Mouse (Mus musculus) adrenal gland, postnatal 36 days (tissue): ENCODE results near the gene Chd3. TPM values are rescaled to one million over a fixed set of nuclear protein-coding genes. Genes with fewer than 3 reads are reported as not detected.
"Not testable (repeated sequence)": the region's sequence is repeated elsewhere in the genome, so short reads cannot be mapped to it uniquely, and the experiment has no call there.

Experiments
- DNase-seq, 2 experiments: peaks; one replicate each; pipeline ENCODE4 v3.0.0; 2021; ENCODE audit warnings: mixed read lengths in 1 of 2
- total RNA-seq, 2 experiments: library from RNA; stranded (reverse); gene quantifications; 2 replicates each; pipeline ENCODE4 v1.2.3; 2021

The Chd3 gene
- total RNA-seq, 2 experiments from 2014 or later: 78.6 to 119 TPM

DNA sequence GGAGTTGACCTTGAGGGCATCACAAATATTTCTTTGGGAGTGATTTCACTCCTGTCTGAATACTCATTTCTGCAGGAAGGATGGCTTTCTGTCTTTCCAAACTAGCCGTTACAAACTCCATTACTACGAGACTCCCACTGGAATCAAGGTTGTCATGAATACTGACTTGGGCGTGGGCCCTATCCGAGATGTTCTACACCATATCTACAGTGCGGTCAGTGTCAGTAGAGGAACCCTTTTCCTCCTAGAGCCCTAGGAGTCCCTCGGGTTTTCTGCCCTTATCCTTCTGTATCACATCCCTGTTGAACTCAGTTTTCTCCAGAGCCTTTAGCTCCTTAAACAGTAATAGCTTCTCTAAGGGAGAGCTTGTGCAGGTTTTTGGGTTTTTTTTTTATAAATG lies 44.5 kb downstream of the Chd3 start:
- no peak for DNase-seq

DNA sequence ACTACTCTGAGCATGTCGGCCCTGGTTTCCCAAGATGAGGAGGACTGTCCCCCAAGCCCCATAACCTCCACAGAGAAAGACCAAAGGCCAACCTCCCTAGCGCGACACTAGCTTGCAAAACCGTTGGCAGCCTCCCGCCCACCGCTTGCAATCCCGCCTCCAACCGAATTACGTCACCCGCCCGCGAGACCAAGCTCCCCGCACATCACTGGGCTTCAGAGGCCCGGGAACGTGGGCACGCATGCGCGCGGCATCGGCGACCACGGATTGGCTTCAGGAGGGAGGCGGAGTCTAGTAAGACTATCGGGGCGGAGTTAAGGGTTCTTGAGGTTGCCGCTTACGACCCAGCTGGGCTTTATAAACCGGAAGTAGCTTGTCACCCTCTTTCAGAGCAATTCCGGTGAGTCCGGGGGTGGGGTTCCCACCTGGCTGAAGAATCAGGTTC lies 45.5 kb downstream of the Chd3 start, which contains the start of the genes Cntrob and Trappc1:
Gene Cntrob, minus strand, starts transcription at position 109 of the 445 bp plus-strand sequence.
Gene Trappc1, plus strand, starts transcription at position 314 of the 445 bp plus-strand sequence.
- DNase-seq: peak; percentile 99 to 100

DNA sequence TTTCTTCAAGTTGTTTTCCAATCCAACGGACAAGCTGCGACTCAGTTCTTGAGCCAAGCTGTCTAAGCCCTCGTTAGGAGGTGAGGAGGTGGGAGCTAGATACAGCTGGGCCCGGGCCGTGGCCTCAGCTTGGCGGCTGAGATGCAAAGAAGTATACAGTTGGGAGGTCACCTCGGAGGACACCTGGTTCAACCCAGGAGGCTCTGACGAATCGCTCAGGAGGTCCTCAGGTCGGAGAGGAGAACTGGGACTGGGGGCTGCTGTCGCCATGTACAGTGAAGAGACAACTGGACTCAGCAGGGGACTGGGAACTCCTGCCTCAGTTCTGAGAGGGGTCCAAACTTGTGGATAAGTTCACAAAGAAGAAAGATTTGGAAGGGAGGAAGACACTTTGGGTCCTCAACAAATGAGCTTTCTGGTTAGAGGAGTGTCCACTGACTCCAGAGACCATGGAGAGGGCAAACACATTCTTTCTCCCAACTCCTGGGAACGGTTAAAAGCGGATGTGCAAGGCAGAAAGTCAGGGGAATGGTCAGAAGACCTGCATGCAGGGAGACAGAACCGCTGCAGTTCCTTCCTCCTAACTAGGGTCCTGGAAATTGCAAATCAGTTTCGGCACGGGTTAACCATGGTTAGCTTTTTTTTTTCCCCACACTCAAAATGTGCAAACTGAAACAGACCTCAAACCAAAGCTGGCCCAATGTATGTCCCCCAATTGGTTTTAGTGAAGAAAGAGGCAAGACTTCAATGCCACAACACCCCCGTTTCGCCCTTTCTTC lies 46.3 kb downstream of the Chd3 start:
- no peak for DNase-seq

DNA sequence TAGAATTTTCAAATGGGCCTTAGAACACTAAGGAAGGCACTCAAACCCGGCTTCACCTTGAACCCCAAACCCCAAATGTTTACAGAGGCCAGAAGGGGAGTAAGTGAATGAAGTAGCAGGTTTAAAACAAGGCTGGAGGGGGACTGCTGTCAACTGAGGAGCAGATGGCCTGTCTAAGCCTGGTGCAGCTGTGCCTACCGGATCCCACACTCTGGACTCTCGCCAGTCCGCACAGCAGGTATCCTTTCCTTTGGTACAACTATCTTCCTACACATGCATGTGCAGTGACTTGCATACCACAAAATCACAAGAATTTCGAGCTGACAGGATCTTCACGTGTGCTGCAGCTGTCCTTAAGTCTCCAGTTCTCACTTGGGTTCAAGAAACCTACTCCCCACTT lies 47.2 kb downstream of the Chd3 start:
- DNase-seq: no peak

DNA sequence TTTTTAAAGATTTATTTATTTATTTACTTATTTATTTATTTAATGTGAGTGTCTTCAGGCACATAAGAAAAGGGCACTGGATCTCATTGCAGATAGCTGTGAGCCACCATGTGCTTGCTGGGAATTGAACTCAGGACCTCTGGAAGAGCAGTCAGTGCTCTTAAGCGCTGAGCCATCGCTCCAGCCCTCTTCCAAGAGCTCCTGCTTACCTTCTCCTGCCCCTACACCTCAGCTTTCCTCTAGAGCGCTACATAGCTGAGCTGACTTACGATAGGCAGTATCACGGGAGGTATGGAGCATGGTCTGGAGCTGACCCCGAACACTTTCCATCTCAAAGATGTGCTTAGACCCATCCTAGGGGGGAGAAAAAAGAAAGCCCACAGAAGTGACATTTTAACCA lies 47.6 kb downstream of the Chd3 start:
- no peak for DNase-seq

DNA sequence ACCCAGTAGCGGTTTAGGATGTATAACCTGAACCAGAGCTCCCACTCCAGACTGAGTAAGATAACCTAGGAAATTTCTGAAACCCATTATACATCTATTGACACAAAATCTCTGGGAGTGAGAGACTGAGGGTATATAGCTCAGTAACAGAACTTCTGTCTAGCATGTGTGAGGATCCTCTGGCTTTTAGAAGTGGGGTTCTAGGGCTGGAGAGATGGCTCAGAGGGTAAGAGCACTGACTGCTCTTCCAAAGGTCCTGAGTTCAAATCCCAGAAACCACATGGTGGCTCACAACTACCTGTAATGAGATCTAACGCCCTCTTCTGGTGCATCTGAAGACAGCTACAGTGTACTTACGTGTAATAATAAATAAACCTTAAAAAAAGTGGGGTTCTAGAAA lies 51.2 kb downstream of the Chd3 start:
- not testable (repeated sequence) for DNase-seq

DNA sequence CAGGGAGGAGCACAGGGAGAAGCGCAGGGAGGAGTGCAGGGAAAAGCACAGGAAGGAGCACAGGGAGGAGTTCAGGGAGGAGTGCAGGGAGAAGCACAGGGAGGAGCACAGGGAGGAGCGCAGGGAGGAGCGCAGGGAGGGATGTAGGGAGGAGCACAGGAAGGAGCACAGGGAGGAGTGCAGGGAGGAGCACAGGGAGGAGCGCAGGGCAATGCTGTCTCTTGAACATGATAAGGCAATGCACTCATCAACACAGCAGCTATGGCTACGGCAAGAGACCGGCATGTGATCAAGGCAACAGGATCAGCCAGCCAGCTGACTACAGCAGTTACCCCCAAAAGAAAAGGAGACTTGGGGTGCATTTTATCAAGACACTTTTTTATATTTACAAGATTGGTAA lies 52.8 kb downstream of the Chd3 start:
- DNase-seq: no peak

DNA sequence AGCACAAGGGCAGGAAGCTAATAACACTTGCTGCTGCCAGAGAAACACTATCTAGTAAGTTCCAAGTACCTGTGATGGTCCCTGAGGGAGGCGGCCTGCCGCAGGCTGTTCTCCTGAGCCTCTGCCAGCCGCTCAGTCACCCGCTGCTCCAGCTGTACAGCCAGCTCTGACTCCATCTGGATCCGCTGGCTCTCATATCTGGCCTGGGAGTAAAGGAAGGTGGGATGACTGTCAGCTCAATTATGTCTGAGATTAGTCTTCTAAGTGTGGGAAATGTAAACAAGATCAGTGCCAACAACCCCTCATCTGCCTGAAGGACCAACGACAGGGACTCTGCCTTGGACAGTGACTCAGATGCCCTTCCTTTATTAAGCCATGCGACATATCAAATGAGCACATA lies 57.9 kb downstream of the Chd3 start:
- peak in 1 of 2 experiments; percentile 22 for DNase-seq

DNA sequence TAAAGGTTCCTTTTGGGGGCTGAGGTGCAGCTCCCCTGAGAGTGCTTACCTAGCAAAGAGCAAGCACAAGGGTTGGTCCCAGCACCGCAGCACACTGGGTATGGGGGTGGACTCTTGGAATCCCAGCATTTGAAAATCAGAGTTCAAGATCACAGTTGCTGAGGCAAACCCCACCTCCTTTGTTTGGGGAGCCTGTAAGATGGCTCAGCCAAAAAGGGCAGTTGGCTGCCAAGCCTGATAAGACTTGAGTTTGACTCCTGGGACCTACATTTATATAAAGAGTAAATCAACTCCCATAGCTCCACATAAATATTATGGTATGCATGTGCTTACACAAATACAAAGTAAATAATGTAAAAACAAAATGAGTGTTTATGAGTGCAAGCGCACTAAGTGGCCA lies 63.2 kb downstream of the Chd3 start:
- no peak for DNase-seq

DNA sequence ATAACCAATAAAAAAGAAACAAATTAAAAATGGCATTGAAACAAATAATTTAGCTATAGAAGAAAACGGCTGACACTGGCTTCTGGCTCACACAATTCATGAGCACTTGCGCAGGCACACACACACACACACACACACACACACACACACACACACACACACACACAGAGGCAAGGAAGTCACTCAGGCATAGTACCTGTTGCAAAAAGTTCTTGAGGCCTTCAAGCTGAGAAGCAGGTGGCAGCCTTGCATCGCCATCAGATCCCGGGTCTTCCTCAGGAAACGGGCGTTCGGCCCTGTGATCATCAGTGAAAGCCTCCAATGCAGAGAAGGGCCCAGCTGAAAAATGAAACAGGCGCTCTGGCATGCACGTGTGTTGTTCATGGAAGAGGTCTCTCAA lies 63.9 kb downstream of the Chd3 start:
- no peak for DNase-seq

DNA sequence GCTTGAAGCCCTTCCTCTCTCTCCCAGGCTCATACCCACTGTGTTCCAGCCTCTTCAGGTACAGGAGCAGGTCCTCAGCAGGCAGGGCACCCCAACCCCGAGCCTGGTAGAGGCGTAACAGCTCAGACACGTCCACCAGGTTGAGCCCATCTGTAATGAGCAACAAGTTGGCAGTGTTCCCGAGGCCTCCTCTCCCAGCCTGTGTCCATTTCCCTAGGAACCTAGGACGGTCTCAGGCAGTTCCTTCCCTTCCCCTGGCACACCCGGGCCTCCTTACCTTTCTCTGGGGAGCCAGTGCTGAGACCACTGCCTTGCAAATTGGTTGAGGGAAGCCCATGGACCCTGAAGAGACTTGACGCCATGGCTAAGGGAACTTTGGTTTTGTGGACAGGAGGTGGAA lies 66.4 kb downstream of the Chd3 start:
- no peak for DNase-seq

DNA sequence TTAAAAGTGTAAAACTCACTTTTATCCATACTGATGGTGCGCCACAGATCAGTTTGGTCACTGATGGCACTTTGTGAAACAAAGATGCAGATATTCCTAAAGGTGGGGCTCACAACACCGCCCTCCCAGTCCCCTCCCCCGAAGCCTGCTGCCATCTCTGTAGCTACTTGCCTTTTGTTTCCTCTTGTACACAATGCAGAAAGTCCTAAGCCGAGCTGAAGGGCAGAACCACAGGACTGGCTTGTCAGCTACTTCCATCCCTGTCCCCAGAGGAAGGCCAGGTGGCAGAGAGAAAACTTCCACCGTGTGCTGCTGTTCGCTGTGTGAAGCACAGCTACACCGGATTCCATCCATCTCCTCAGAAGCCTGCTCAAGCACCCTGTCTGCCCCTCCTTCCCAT lies 71.0 kb downstream of the Chd3 start:
- DNase-seq: no peak

DNA sequence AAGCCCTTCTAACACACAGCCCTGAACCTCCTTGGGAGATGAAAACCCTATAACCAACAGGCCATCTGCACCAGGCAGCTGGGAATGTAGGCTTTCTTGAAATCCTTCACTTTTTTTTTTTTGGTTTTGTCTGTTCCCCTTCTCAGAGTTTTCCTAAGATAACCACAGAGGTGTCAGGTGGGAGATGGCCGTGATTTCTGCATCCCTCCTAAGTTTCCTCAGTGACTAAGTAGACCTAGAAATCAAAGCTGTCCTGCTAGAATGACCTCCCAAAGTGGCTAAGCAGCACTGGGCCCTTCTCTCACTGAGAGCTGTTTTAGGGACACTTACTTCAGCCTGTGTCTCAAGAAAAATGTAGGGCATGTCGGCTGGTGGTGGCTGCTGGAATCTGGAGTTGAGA lies 71.4 kb downstream of the Chd3 start:
- no peak for DNase-seq

DNA sequence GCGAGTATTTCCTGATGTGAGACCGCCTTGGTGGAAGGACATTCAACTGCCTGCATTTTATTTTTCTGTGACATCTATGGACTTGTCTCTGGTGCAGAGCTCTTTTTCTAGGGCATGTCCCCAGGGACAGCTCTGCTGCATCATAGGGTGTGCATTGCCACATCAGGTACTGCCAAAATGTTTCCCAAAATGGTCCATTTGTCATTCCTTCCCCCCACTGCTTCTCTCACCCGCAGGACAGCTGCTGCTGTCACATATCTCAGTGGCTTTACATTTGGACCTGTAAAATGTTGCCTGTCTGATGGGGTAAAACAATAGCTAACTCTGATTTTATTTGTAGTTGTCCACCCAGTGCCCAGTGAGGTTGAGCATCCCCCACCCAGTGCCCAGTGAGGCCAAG lies 73.9 kb downstream of the Chd3 start:
- DNase-seq: no peak

Other genes with a start within 250 kb of the Chd3 start
- under 1 TPM; 0.17 to 0.26 TPM for gene Hes7, start 249.0 kb downstream of the Chd3 start, total RNA-seq
- under 1 TPM; 0.50 to 0.76 TPM for gene 9130213A22Rik, start 246.8 kb downstream of the Chd3 start, total RNA-seq
- gene Aloxe3, start 243.5 kb downstream of the Chd3 start, total RNA-seq: 1 to 10 TPM in 1 of 2 experiments, under 1 TPM in 1; 0.63 to 1.1 TPM
- not detected for gene Alox12b, start 212.4 kb downstream of the Chd3 start, total RNA-seq
- gene Alox8, start 171.6 kb downstream of the Chd3 start, total RNA-seq: not detected
- not detected for gene Gucy2e, start 132.4 kb downstream of the Chd3 start, total RNA-seq
- 1 to 10 TPM; 5.9 to 7.1 TPM for gene Cntrob, start 45.6 kb downstream of the Chd3 start, total RNA-seq
- gene Trappc1, start 45.4 kb downstream of the Chd3 start, total RNA-seq: 10 to 100 TPM; 62.0 to 79.3 TPM
- 1 to 10 TPM; 6.1 to 7.8 TPM for gene Kcnab3, start 43.1 kb downstream of the Chd3 start, total RNA-seq
- 1 to 10 TPM; 4.7 to 6.6 TPM for gene Rnf227, start 28.9 kb downstream of the Chd3 start, total RNA-seq
- gene Naa38, start 26.1 kb upstream of the Chd3 start, total RNA-seq: 100 to 1,000 TPM; 132 to 158 TPM
- gene Cyb5d1, start 26.2 kb upstream of the Chd3 start, total RNA-seq: 10 to 100 TPM; 49.0 to 50.9 TPM
- 10 to 100 TPM; 13.4 to 17.8 TPM for gene Tmem88, start 28.8 kb upstream of the Chd3 start, total RNA-seq
- gene Kdm6b, start 44.3 kb upstream of the Chd3 start, total RNA-seq: 10 to 100 TPM; 31.8 to 48.0 TPM
- under 1 TPM; 0.10 to 0.30 TPM for gene Dnah2, start 179.7 kb upstream of the Chd3 start, total RNA-seq
- 1 to 10 TPM in 1 of 2 experiments, under 1 TPM in 1; 0.66 to 1.1 TPM for gene Efnb3, start 190.8 kb upstream of the Chd3 start, total RNA-seq
- 1 to 10 TPM; 9.2 to 9.7 TPM for gene Wrap53, start 210.8 kb upstream of the Chd3 start, total RNA-seq
- 10 to 100 TPM; 63.3 to 64.7 TPM for gene Trp53, start 211.0 kb upstream of the Chd3 start, total RNA-seq
- gene Atp1b2, start 236.5 kb upstream of the Chd3 start, total RNA-seq: 10 to 100 TPM; 28.5 to 45.4 TPM
- gene Shbg, start 248.5 kb upstream of the Chd3 start, total RNA-seq: not detected